Mouse (Mus musculus): Measurements from ENCODE around the gene Gsk3b.

The Gsk3b gene

GRCm38 (mm10) chr16:38282559-38283160, 193.9 kb downstream of the Gsk3b start:
- 0 out of 2 replicates have a peak, but pooled peaks have one; percentile 8 for TF ChIP-seq GATA4 (IDR thresholded peaks at IDR 0.05; ENCODE audit: insufficient replicate concordance, low read length)

GRCm38 (mm10) chr16:38283300-38283699, 194.5 kb downstream of the Gsk3b start:
- TF ChIP-seq GATA4 (IDR thresholded peaks at IDR 0.05; ENCODE audit: insufficient replicate concordance, low read length) = no peak

DNA sequence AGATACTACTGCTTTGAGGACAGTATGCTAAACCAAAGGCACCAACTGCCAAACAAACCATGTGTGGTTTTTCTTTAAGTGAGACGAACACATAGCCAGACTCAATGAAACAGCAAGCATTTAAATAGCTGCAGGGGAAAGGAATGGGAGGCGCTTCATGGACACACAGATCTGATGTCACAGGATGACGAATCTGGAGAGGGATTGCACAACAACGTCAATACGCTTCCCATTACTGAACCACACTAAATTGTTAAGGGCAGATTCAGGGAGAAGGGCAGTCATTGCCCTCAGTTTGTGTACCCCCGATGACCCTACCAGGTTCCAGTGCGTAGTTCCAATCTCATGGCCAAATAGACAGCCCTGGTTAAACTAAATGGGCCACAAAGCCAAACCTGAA, 197.0 kb downstream of the Gsk3b start:
- no peak for TF ChIP-seq GATA4 (IDR thresholded peaks at IDR 0.05; ENCODE audit: insufficient replicate concordance, low read length)

GRCm38 (mm10) chr16:38286541-38286940, 197.7 kb downstream of the Gsk3b start:
- no peak for TF ChIP-seq GATA4 (IDR thresholded peaks at IDR 0.05; ENCODE audit: insufficient replicate concordance, low read length)

DNA sequence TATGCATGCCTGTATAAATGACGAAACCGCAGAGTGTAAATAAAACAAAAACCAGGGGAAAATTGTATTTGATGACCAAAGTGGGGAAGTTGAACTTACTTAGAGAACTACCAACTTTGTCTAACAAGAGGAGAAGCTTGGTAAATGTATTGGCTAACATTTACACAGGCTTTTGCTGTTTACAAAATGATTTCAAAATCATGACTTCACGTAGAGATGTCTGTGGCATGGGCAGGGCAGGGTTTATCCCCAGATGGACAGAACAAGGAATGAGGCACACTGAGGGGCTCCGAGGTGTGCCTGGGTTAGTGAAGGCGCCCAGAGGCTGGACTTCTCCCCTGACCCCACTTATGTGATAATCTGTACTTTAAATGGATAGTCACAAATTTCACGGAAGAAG, 198.6 kb downstream of the Gsk3b start:
- TF ChIP-seq GATA4 (IDR thresholded peaks at IDR 0.05; ENCODE audit: insufficient replicate concordance, low read length) = no peak

- TF ChIP-seq GATA4 (IDR thresholded peaks at IDR 0.05; ENCODE audit: insufficient replicate concordance, low read length) = peak; percentile 98
These were observed 199.0 kb downstream of the Gsk3b start for GRCm38 (mm10) chr16:38287762-38288161.

DNA sequence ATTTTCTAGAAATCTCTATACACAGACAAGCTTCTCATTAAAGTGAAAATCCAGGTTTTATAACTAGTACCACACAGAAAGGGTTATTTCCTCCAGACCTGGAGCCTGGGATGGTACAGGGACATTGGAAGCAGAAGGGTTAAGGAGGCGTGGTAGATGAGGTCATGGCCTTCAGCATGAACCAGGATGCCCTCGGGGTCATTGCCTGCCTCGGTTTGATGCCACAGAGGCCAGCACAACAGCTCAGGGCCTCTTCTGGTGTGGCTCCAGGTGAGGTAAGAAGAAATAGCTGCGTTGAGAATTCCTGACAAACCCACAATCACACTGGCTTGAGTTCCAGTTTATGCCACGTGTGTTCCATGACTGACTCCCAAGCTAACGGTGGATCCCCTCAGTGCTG, 200.1 kb downstream of the Gsk3b start:
- peak; percentile 16; the same call in 1 of the 2 replicates for TF ChIP-seq GATA4 (IDR thresholded peaks at IDR 0.05; ENCODE audit: insufficient replicate concordance, low read length)

DNA sequence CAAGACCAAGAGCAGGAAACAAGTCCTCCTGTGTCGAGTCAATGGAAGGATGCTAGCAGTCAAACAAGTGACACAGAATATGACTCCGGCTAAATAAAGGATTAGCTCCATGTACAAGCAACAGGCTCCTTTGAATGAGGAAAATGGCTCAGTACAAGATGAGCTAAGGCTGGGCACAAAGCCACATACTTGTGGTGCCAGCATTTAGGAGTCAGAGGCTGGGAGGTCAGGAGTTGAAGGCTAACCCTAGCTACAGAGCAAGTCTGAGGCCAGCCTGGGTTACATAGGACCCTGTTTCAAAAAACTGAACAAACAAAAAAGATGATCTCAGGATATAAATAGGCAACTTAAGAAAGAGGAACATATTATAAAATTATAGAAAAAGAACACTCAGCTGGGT, 201.3 kb downstream of the Gsk3b start:
- no peak for TF ChIP-seq GATA4 (IDR thresholded peaks at IDR 0.05; ENCODE audit: insufficient replicate concordance, low read length)

GRCm38 (mm10) chr16:38294685-38295348, 206.0 kb downstream of the Gsk3b start, which contains the start of gene Nr1i2:
Gene Nr1i2, minus strand, starts transcription at chr16:38294824.
- TF ChIP-seq GATA4 (IDR thresholded peaks at IDR 0.05; ENCODE audit: insufficient replicate concordance, low read length) = no peak

GRCm38 (mm10) chr16:38295349-38295930, 206.6 kb downstream of the Gsk3b start:
- no peak for TF ChIP-seq GATA4 (IDR thresholded peaks at IDR 0.05; ENCODE audit: insufficient replicate concordance, low read length)
